Mouse (Mus musculus) adipose tissue, adult 10 weeks (tissue): ENCODE results near the gene Ebna1bp2. TPM values are rescaled to one million over a fixed set of nuclear protein-coding genes. Genes with fewer than 3 reads are reported as not detected.

Experiments
- polyA plus RNA-seq: library from polyadenylated mRNA; stranded (reverse); fragments of 350-450 nt; fragmentation: Illumina TruSeq; extraction: RNeasy Lipid Tissue Mini Kit (QIAGEN cat#74804); gene quantifications from one replicate; pipeline ENCODE4 v1.2.3, GENCODE M21; 2014; ENCODE audit warnings: low read depth, low replicate concordance

Ebna1bp2 gene
- 50.1 TPM for polyA plus RNA-seq

GRCm38 (mm10) chr4:118620279-118620966 lies at the start of gene Ebna1bp2, which contains the start of gene Cfap57:
Ebna1bp2 (plus strand) TSS chr4:118620799.
Cfap57 (minus strand) TSS chr4:118620777.

GRCm38 (mm10) chr4:118658652-118659051 lies 38.1 kb downstream of the Ebna1bp2 start, which contains the start of gene Olfr62:
Olfr62 (plus strand) TSS chr4:118658952.

Other genes with a start within 250 kb of the Ebna1bp2 start
- 17.6 TPM for gene Szt2, start 211.5 kb upstream of the Ebna1bp2 start, polyA plus RNA-seq
- gene Med8, start 211.5 kb upstream of the Ebna1bp2 start, polyA plus RNA-seq: 52.9 TPM
- 60.1 TPM for gene Elovl1, start 192.7 kb upstream of the Ebna1bp2 start, polyA plus RNA-seq
- gene Cdc20, start 183.4 kb upstream of the Ebna1bp2 start, polyA plus RNA-seq: 6.7 TPM
- gene Mpl, start 163.3 kb upstream of the Ebna1bp2 start, polyA plus RNA-seq: not detected
- gene Tie1, start 130.7 kb upstream of the Ebna1bp2 start, polyA plus RNA-seq: 22.7 TPM
- 24.2 TPM for gene 2610528J11Rik, start 93.8 kb upstream of the Ebna1bp2 start, polyA plus RNA-seq
- gene Tmem125, start 76.8 kb upstream of the Ebna1bp2 start, polyA plus RNA-seq: 12.2 TPM
- gene Cfap57, start within 50 bp of the Ebna1bp2 start, polyA plus RNA-seq: 3.2 TPM
- gene Olfr62, start 38.2 kb downstream of the Ebna1bp2 start, polyA plus RNA-seq: not detected
- gene Olfr1342, start 72.0 kb downstream of the Ebna1bp2 start, polyA plus RNA-seq: not detected
- gene Olfr1341, start 82.7 kb downstream of the Ebna1bp2 start, polyA plus RNA-seq: 0.16 TPM
- gene Olfr1340, start 99.3 kb downstream of the Ebna1bp2 start, polyA plus RNA-seq: not detected
- not detected for gene Olfr1339, start 111.4 kb downstream of the Ebna1bp2 start, polyA plus RNA-seq
- gene Olfr1338, start 137.9 kb downstream of the Ebna1bp2 start, polyA plus RNA-seq: 2.2 TPM
- gene Olfr1337, start 161.8 kb downstream of the Ebna1bp2 start, polyA plus RNA-seq: not detected
- gene Olfr1335, start 189.1 kb downstream of the Ebna1bp2 start, polyA plus RNA-seq: not detected
- gene Olfr1333, start 215.5 kb downstream of the Ebna1bp2 start, polyA plus RNA-seq: not detected
- not detected for gene Olfr1331, start 243.8 kb downstream of the Ebna1bp2 start, polyA plus RNA-seq